Mouse (Mus musculus) E14TG2a.4 (cell line): ENCODE results near the gene Zfp366.

Source experiments
- H3K27me3 ChIP-seq: 2 replicates; pipeline ENCODE4 v1.6.1; 2014; ENCODE audit warnings: low read length, control low read depth; ENCODE audit not compliant: insufficient read depth
- H3K36me3 ChIP-seq: 2 replicates; pipeline ENCODE4 v1.6.1; 2014; ENCODE audit warnings: low read length, control low read depth; ENCODE audit not compliant: insufficient read depth
- H3K4me1 ChIP-seq: replicated peaks from 2 replicates; pipeline ENCODE4 v1.6.1; 2014; ENCODE audit warnings: low read depth, low read length, control low read depth
- H3K4me3 ChIP-seq: replicated peaks from 2 replicates; pipeline ENCODE4 v1.5.1; 2014; ENCODE audit warnings: mild to moderate bottlenecking, low read length
- H3K9me3 ChIP-seq: 2 replicates; pipeline ENCODE4 v1.6.1; 2014; ENCODE audit warnings: low read length, control low read depth
- CTCF ChIP-seq: conservative IDR thresholded peaks from 2 replicates; pipeline ENCODE4 v1.5.1; 2014; ENCODE audit warnings: low read length
- NANOG ChIP-seq: IDR thresholded peaks from 2 replicates; pipeline ENCODE4 v1.6.1; 2014; ENCODE audit warnings: borderline replicate concordance, low read length, mixed read lengths
- POU5F1 ChIP-seq: IDR thresholded peaks from 2 replicates; pipeline ENCODE4 v1.6.1; 2014; ENCODE audit warnings: low read length, borderline replicate concordance

Gene Zfp366

DNA sequence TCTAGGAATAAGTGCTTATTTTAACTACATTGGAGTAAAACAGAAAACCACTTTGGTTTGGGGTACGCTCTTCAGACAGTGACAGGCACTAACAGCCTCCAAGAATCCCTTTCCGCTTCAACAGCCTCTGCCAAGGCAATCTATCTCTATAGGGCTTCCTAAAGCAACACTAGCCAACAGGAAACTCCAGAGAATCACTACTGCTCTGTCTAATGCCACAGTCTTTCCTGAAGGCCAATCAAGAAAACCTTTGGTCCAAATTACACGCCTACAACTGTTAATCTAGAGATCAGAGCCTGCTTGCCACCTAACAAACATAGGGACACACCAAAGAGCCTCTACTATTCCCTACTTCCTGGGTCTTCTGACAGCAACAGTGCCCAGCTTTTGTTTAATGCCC is 42.2 kb downstream of the Zfp366 start:
- TF ChIP-seq CTCF (no peak), NANOG (no peak), POU5F1 (no peak)
- H3K4me1 ChIP-seq = peaks cover 14% of the 10 kb centered on the region
- no peak overlapping the region for H3K4me3 ChIP-seq
- H3K36me3 ChIP-seq = no peaks in the 10 kb centered on the region
- H3K9me3 ChIP-seq = no peaks in the 10 kb centered on the region
- peaks cover 38% of the 10 kb centered on the region for H3K27me3 ChIP-seq

DNA sequence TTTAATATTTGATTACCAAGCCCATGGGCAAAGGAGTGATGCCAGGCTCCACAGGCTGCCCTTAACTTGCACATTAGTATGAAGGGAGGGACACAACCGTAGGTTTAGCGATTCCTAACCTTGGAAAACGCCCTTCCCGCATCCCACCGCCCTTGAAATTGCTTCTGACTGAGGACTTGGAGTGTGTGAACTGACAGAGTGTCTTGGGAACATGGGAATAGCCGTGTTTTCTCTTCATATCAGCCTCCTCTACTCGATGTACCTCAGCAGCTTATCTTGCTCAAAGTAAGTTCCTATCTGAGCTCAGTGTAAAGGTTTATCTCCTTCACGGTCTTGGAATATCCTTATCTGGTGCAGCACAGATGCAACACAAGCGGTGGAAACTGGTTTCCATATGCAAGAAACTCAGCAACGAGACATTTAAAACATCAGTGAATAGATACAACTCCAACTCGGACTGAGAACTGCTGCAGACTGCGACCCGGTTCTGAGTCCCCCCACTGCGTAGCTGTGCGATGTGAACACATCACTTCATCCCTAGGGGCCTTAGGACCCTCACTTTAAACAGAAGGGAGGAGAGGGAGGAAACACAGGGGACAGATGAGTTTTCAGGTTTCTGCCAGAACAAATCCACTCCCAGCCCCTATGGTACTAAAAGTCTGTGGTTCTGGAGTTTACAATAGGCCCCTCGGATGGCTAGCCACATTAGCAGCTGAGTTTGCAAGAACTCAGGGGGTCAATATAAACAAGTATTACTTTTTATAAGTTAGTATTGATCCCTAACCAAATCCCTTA is 43.0 kb downstream of the Zfp366 start:
- TF ChIP-seq NANOG = no peak
- TF ChIP-seq CTCF = no peak
- Histone ChIP-seq H3K4me3 (no peak overlapping the region), H3K9me3 (no peaks in the 10 kb centered on the region), H3K4me1 (peaks cover 14% of the 10 kb centered on the region), H3K36me3 (no peaks in the 10 kb centered on the region), H3K27me3 (peaks cover 38% of the 10 kb centered on the region)

DNA sequence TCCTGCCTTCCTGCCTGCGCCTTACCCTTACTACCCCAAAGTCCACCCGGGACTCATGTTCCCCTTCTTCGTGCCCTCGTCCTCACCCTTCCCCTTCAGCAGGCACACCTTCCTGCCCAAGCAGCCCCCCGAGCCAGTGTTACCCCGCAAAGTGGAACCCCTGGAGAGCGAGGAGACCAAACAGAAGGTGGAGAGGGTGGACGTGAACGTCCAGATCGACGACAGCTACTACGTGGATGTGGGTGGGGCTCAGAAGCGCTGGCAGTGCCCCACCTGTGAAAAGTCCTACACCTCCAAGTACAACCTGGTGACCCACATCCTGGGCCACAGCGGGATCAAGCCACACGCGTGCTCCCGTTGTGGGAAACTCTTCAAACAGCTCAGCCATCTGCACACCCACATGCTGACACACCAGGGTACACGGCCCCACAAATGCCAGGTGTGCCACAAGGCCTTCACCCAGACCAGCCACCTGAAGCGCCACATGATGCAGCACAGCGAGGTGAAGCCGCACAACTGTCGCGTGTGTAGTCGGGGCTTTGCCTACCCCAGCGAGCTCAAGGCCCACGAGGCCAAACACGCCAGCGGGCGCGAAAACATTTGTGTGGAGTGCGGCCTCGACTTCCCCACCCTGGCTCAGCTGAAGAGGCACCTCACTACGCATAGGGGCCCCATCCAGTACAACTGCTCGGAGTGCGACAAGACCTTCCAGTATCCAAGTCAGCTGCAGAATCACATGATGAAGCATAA is 44.4 kb downstream of the Zfp366 start:
- Histone ChIP-seq H3K4me3 (peak overlapping the region; percentile 56), H3K36me3 (no peaks in the 10 kb centered on the region), H3K27me3 (peaks cover 41% of the 10 kb centered on the region), H3K4me1 (peaks cover 14% of the 10 kb centered on the region), H3K9me3 (no peaks in the 10 kb centered on the region)
- TF ChIP-seq CTCF (no peak), NANOG (no peak), POU5F1 (no peak)

DNA sequence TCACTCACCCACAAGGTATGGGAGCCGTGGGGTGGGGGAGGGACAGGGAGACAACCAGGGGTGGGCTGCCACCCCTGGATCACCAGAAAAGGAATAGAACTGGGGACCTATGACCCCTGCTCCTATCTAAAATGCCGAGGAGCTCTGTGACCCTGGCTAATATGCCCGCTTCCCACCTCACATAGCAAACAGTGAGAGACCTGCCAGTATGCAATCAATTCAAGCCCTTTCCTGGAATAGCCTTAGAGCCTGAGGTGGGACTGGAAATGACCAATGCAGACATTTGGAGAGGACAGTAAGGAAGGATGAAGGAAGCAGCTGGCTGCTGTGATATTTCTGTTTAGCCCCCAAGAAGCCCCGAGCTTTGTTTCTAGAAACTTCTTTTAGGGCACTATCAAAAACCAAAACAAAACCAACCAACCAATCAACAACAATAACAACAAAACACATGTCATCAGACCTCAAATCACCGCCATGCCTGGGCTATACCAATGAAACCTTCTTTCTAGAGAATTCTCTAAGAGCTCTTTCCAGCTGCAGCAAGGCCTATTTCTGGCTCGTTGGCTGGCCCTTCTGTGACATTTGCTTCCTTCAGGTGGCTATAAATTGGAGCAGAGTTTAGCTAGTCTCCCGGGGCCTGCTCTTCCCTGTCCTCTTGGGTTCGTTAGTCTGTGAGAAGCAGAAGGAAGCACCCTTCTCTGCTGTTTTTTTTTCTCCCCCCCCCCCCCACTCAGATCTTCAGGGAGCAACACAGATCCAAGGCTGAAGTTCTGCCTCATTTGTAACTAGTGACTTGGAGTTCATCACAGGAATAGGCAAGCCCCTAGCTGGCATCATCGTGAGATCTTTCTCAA is 45.2 kb downstream of the Zfp366 start:
- H3K4me1 ChIP-seq = peaks cover 14% of the 10 kb centered on the region
- H3K36me3 ChIP-seq = no peaks in the 10 kb centered on the region
- H3K27me3 ChIP-seq = peaks cover 42% of the 10 kb centered on the region
- TF ChIP-seq NANOG (no peak), CTCF (no peak), POU5F1 (no peak)
- H3K4me3 ChIP-seq = peak overlapping the region; percentile 56
- H3K9me3 ChIP-seq = no peaks in the 10 kb centered on the region

DNA sequence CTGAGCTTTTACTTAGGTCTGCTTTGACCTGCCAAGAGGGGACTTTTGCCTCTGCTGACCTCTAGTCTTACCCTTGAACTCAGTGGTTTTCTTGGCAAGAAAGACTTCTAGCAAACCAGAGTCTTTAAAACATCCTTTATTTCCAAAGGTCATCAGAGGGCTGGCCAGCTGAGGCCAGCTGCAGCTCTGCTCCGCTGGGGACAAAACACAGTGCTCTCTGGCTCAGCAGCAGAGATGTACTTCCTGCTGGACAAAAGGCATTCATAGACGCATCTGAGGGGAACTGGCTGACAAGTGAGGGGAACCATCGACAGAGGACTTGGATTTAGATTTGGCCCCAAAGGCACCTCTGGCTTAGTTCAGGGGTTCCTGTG is 45.9 kb downstream of the Zfp366 start:
- no peaks in the 10 kb centered on the region for H3K9me3 ChIP-seq

DNA sequence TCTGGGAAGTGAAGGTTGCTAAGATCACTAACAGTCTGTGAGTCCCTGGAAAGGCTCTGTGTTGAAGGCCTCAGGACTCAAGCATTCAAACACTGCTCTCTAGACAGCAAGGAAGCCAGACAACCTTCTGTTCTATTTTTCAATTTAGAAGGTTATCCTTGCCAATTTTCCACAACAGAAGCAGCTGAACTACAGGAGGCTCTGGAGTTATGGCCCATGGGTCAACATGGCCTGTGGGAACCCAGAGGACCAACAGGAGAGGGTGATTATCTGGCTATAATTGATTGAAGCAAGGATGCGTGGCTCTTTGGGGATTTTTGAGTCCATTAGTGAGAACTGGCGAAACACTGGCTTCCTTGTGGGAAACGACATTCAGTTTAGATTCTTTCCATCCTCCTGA is 48.7 kb downstream of the Zfp366 start:
- peaks cover 40% of the 10 kb centered on the region for H3K27me3 ChIP-seq
- no peaks in the 10 kb centered on the region for H3K9me3 ChIP-seq
- H3K36me3 ChIP-seq = no peaks in the 10 kb centered on the region
- H3K4me1 ChIP-seq = peaks cover 13% of the 10 kb centered on the region
- TF ChIP-seq NANOG = no peak
- TF ChIP-seq POU5F1 = no peak
- no peak for TF ChIP-seq CTCF
- H3K4me3 ChIP-seq = no peak overlapping the region

More for the DNA sequence above, 45.9 kb downstream of the Zfp366 start:
- TF ChIP-seq POU5F1 = no peak
- no peak for TF ChIP-seq NANOG
- no peak for TF ChIP-seq CTCF
- Histone ChIP-seq H3K4me1 (peaks cover 14% of the 10 kb centered on the region), H3K36me3 (no peaks in the 10 kb centered on the region), H3K4me3 (no peak overlapping the region), H3K27me3 (peaks cover 42% of the 10 kb centered on the region)

DNA sequence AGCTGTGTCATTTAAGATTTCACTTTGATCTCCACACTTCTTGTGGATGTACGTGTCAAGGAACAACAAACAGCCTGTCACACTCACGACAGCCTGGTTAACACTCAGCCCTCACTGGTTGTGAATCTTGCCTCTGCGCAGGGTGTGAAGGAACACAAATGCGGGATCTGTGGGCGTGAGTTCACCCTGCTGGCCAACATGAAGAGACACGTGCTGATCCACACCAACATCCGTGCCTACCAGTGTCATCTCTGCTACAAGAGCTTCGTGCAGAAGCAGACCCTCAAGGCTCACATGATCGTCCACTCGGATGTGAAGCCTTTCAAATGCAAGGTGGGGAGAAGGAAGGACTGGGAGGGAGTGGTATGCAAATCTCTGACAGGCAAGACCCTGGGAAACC is 49.3 kb downstream of the Zfp366 start:
- H3K36me3 ChIP-seq = no peaks in the 10 kb centered on the region
- no peak overlapping the region for H3K4me3 ChIP-seq
- TF ChIP-seq CTCF = no peak
- no peak for TF ChIP-seq NANOG
- TF ChIP-seq POU5F1 = no peak
- H3K9me3 ChIP-seq = no peaks in the 10 kb centered on the region
- peaks cover 34% of the 10 kb centered on the region for H3K27me3 ChIP-seq
- peaks cover 12% of the 10 kb centered on the region for H3K4me1 ChIP-seq
